Mouse (Mus musculus) large intestine, adult 2 months (tissue): ENCODE results near the gene Dtx4. TPM values are rescaled to one million over a fixed set of nuclear protein-coding genes. Genes with fewer than 3 reads are reported as not detected.
"Not testable (repeated sequence)": the region's sequence is repeated elsewhere in the genome, so short reads cannot be mapped to it uniquely, and the experiment has no call there.

ENCODE experiments used
- DNase-seq: peaks from one replicate; pipeline ENCODE4 v3.0.0-alpha.2; 2012; ENCODE audit warnings: low read depth, low spot score
- WGBS: fragments of 180-500 bp; shearing (Covaris S2); methylation state at CpG from one replicate; pipeline ENCODE4 v1.1.7; 2018; 5-methylcytosine and 5-hydroxymethylcytosine counted together
- polyA plus RNA-seq: library from polyadenylated mRNA; depleted of rRNA; stranded (reverse); fragments of >200 nt; gene quantifications from 2 replicates; pipeline ENCODE4 v1.2.3, GENCODE M21; 2012; rRNA removed

Gene Dtx4
- 10.3 and 13.1 TPM in 2 replicates for polyA plus RNA-seq

DNA sequence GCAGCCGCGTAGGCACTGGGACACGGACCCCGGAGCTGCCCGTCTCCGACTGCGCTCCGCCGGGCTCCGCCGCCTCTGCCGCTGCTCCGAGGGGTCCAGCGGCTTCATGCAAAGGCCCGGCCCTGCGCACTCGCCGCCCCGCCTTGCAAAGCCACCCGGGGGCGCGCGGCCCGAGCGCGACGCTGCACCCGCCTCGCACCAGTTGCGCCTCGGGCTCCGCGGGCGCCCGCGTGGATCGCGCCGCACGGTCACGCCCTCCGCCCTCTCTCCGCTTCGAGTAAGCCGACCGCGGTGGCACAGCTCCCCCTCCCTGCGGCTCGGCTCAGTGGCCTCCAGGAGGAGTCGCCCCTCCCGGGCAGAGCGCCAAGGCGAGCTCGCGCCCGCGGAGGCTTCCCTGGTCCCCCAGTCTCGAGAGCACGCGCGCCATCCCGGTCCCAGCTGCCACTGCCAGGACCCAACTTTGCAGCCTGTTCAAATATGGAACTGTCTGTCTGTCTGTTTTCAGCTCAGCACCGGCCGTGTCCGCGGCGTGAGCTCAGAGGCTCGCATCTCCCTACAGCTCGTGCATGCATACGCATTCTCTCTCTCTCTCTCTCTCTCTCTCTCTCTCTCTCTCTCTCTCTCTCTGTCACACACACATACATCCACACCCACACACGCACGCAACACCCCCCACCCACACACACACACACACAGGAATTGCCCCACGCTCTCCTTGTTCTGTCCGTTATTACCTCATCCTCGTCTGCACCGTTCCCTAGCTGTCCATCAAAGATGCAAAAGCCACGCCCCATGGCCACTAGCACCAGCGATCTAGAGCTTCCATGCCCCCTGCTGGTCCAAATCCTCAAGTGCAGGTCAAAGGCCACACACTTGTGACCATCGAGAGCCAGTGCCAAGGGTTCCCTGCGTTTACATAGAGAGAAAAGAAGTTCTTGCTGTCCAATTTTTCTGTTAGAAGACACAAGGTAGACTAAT lies at the start of gene Dtx4:
Gene Dtx4, minus strand, starts transcription at position 85 of the 978 bp plus-strand sequence.
- peak; percentile 99 for DNase-seq
- 1% methylated on average over 80 of the region's 80 CpGs for WGBS

DNA sequence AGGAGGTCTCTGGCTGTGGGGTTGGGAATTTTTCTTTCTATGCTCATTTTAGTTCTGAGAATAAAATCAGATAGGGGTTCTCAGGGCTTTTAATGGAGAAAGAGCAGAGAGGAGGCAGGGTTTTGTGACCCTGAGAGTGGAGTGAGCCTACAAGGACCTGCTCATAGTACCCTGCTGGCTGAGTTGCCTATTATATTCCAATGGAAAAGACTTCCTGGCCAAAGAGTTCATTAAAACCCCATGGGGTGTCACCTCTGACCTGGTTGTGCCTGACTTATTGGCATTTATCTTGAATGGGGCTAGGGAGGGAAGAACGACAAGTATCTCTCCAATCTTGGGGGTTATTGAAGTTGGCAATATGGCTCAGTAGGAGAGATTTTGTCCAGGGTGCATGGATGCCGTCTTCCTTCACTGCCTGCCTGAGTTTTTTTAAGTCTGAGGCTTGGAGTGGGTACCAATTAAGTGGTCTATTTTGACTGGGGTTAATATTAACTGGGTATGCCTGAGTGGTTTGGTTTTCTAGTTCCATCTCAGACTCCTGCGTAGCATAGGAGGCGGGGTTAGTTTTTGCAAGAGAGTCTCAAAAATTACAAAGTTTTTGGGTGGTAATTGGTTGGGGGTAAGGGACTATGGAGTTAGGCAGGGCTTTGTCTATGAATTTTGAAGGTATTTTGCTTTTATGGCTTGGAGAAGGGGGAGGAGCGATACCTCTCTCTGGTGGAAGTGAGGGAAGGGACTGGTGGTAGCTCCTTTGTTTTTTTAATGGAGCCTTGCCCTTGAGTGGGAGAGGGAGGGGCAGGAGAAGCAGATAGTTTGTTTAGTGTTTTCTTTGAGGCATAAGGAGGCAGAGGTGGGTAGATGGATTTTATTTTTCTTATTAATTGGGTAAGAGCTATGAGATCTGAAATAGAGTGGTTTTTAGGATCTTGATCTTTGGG lies 49.0 kb upstream of the Dtx4 start:
- DNase-seq, result no peak
- WGBS, result 74% methylated on average over 5 of the region's 5 CpGs

DNA sequence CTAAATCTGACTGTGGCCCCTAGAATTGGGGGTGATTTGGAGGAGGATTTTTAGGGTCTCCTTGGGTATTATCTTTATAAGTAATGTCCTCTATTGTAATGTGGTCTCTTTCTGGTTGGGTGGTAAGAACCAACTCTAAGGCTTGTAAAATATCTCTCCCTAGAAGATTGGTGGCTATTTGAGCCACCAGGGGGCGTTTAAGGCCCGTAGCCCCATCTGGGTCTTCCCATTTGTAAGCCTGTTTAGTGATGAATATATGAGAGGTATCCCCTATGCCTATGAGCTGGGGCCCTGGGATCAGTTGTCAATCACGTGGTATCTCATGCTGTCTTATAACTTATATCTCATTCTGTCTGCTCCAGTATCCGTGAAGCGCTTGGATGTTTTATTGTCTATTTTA lies 47.9 kb upstream of the Dtx4 start:
- WGBS, result 78% methylated on average over 5 of the region's 5 CpGs
- no peak for DNase-seq

DNA sequence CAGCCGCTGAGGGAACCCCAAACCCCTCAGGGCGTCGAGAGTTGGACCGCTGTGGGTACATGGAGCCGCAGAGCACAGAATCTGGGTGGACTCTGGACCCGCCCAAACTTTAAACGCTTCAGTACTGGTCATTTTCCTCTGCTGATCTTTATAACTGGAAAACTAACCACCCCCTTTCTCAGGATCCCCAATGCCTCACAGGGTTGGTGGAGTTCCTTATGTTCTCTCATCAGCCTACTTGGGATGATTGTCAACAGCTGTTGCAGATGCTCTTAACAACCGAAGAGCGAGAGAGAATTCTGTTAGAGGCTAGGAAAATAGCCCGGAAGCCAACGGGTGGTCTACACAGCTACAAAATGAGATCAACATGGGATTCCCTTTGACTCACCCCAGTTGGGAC lies 44.2 kb upstream of the Dtx4 start, which contains the start of gene Fam111a:
Gene Fam111a, plus strand, starts transcription at position 301 of the 400 bp plus-strand sequence.
- 89% methylated on average over 11 of the region's 11 CpGs for whole genome bisulfite sequencing
- DNase-seq, result not testable (repeated sequence)

DNA sequence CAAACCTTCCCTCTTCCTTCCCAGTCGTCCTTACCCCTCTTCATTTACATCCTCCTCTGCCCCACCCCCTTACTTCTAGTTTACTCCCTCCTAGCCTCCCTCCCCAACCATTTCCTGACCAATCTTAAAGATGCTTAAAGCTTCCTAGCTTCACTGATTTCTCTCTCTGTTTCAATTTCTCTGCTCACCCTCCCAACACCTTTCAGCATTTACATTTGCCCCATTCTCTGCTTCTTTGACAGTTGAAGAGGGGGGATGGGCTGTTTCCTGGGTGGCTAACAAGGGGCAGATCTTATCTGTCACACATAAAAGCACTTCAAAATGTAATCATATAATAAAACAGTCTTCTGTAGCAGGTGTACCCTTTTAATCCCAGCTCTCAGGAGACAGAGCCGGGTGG lies 40.4 kb upstream of the Dtx4 start:
- no peak for DNase-seq

DNA sequence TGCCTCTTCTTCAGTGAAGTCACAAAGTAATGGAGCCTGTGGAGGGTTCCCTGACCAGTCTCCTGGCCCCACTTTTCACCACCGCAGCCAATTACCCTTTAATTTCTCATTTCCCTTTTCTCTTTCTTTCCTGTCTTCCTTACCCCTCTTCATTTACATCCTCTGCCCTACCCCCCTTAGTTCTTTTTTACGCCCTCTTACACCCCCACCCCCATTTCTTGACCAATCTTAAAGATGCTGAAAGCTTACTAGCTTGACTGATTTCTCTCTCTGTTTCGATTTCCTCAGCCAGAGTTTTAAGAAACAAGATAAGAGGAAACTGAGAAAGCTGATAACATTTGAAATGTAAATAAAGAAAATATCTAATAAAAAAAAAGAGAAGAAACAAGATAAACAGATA lies 39.5 kb upstream of the Dtx4 start:
- 62% methylated on average over 3 of the region's 3 CpGs for WGBS
- DNase-seq, result no peak

More for the DNA sequence above, 40.4 kb upstream of the Dtx4 start:
- 6% methylated on average over 2 of the region's 2 CpGs for WGBS

DNA sequence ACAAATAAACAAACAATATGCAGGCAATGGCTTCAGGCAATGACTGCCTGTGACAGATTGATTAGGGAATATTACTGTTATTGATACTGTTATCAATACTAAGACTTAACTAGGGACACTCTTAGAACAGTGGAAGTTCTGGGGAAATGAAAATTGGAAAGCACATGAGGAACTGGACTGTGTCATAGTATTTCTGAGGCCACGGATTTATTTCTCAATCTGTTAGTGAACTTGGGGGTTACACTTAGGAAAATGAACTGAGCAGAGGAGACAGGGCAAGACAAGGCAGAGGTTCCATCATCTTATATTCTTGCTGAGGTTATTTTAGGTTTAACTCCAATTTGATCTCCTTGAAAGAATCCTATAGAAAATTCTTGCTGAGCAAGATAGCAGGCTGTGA lies 38.7 kb upstream of the Dtx4 start:
- 80% methylated on average over 1 of the region's 1 CpGs for WGBS
- DNase-seq, result no peak

DNA sequence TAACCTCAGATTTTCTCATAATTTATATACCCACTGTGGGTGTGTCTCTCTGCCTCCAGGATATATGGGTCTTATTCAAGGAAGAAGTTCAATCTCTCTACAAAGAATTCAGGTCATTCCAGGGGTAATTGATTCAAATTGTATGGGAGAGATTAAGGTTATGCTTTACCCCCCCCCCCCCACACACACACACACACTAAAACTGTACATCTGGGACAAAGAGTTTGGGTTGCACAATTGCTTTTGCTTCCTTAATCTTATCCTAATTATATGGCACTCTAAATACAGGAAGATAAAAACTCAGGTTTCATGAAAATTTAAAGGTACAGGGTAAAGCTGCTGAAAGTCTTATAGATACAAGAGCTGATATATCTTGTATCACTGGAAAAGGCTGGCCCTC lies 35.9 kb upstream of the Dtx4 start:
- no peak for DNase-seq

DNA sequence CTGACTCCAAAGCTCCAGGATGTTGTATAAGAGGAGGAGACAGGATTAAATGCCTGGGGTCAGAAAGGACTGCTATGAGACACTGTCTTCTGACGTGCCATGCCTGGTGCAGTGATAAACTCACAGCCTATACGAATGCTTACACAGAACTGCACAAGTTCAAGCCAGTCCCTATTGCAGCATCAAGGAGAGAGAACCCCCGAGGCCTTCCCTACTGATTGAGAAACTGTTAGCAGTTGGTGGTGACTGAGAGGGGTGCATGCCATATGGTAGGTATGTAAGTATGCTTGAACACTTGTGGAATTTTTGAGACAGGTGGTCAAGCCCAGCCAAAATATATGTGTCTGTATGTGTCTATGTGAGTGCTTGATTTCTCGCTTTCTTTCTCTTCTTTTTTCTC lies 22.1 kb upstream of the Dtx4 start:
- no peak for DNase-seq
- 57% methylated on average over 4 of the region's 4 CpGs for WGBS

DNA sequence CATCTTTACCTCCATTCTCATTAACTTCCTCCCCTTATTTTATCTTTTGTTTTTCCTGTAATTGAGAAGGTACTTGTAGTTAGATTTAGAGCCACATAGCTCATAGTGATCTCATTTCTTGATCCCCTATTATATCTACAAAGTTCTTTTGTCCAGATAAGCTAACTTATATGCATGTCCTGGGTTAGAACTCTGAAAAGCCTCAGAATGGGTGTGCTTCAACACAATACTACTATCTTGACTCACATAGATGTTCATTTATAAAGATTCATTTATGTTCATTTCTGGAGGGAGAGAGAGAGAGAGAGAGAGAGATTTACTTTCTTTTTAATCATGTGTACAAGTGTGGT lies 17.3 kb upstream of the Dtx4 start:
- no peak for DNase-seq

DNA sequence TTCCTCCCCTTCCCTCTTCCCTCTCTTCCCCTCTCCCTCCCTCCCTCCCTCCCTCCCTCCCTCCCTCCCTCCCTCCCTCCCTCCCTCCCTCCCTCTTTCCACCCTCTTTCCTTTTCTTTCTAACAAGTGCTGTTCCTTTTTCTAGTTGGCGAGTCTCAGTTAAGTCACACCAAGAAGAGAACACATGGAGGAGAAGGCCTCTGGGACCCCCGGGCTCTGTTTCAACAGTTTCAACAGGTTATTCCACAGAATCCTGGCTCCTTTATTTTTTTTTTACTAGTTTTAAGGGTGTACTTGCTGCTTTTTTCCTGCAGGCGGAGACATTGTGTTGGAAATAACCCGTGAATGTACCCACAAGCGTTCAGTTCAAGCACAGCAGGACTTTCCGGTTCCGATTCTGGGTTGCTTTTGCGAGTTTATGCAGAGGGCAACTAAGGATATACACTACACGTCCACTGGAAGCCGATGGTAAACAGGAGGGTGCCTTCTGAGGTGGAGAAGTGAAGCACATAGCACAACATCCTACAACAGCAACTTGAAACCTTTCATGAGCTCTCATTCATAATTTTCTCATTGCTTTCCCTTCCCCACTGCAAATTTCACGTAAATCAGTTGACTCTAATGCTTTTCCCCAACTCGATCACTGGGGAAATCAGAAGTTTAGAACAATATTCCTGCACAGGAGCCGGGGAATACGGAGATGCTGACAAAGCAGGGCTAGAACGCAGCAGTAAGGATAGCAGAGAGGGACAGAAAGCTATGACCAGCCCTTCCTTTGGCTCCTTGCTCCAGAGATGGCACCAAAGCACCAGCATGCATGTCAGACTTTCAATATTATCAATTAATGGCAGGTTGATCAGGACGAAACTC lies 16.7 kb upstream of the Dtx4 start:
- WGBS, result 2% methylated on average over 16 of the region's 16 CpGs
- DNase-seq, result no peak

DNA sequence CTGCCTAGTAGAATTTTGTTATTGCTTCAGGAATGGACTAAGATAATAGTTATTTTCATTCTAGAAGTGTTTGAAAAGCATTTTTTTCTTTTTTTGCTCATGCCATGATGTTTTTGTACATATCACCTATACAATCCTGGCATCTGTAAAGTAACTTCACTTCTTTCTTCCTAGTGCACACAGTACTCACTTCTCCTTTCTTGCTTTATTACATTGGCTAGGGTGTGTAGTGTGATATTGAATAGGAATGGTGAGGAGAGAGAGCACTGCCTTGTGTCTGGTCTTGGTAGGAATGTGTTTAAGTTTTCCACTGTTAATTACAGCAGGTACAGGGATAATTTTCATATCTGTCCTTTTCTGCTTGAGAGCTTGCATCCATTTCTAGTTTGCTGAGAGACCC lies 13.4 kb upstream of the Dtx4 start:
- no peak for DNase-seq

DNA sequence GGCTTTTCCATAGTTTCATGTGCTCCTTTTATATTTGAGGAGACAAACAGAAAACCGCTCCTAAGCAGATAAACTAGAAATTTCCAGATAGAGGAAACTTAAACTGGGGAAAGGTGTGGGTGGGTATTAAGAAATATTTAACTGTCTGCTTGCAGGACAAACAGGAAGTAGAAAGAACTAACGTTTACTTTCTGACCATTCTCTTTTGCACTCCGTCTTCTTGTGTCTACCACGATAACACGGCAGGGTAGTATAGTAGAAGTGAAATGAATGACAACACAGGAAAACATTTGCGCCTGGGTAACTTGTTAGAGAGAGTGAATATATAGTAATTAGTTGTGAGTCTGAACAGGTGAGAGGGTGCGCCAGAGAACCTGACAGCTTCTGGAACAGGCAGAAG lies 1.5 kb upstream of the Dtx4 start:
- no peak for DNase-seq
- 65% methylated on average over 7 of the region's 7 CpGs for WGBS

DNA sequence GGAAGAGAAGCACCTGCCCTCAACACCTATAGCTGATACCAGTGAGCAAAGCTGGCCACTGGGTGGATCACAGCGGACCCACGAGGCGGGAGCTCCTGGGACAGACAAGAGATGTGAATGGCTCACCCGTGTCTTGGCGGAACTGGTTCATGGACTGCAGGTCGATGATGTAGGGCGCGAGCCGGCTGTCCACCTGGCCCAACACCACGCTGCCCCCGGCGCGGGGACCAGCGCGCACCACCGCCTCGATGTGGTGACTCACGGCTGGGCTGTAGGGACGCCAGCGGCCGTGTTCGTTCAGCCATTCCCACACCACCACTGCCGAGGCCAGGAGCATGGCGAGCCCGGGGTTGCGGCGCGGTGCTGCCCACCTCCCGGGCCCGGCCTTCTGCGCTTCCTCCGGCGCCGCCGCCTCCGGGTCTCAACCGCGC lies 358 bp downstream of the Dtx4 start:
- WGBS, result 1% methylated on average over 38 of the region's 38 CpGs

DNA sequence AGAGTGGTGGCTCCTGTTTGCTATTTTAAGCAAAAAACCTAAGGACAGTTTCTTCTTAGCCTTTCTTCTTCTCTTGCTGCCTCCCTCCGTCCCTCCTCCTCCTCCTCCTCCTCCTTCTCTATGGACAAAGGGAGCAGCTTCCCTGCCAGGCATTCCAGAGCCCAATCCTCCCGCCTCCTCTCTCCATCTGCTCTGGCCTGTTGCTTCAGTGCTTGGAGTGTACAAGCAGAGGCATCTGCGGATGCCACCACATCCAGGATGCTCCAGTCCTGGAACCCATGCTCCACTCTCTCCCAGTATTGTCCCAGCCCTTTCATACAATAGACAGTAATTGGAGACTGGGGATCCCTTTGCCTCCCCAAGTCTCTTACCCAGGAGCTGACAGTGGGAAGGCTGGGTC lies 1.1 kb downstream of the Dtx4 start:
- no peak for DNase-seq
- 10% methylated on average over 3 of the region's 3 CpGs for WGBS

More for the DNA sequence above, 358 bp downstream of the Dtx4 start:
- DNase-seq, result no peak

DNA sequence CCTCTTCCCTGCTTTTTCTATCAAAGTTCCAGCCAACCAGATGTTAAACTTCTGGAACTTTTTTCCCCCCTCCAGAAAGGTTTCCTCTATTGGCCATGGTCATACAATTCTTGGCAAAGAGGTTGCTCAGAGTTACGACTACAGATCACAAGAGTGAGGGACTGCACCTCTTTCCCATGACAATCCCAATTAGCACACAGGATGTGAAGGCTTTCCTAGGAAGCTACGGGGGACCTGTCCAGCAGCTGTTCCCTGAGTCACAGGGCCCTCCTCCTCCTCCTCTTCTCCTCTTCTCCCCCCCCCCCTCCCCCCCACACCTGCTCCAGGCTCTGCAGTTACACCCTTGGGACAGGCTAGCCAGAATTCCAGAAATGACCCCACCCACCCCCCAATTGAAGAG lies 1.8 kb downstream of the Dtx4 start:
- WGBS, result 7% methylated on average over 2 of the region's 2 CpGs
- DNase-seq, result no peak

DNA sequence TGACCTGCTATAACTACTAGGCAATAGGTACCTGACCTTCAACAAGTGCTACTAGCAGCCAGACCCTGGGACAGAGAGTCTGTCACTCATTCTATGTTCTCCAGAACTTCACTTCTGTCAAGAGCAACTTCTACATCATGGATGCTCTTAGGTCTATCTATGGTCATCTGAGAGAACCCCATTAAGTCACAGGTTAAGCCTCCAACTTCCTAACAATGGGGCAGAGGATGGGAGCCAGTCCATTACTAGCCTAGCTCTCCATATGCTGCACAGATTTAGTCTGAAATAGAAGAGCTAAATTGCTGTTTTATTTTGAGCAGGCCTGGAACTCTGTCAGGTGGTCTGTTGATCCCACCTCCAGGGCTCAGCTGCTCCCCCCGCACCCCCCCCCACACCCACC lies 2.3 kb downstream of the Dtx4 start:
- 69% methylated on average over 1 of the region's 1 CpGs for WGBS

DNA sequence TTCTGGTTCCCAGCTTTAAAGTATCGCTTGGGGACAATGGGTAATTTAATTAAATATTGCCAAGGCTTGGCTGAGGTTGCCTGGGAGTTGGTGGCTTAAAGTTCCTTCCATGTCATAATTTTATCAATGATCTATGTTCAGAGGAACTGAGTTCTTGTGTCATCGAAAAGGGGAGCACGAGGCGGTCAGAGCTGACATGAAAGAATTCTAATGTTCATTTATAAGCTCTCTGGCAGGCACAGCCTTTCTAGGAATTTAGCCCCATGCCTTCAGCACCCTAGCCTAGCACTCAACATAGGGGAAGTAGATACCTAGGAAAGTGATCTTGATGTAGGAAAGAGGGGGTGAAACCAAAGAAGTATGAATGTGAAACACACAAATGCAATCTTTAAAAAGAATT lies 2.9 kb downstream of the Dtx4 start:
- 44% methylated on average over 4 of the region's 4 CpGs for WGBS
- DNase-seq, result no peak

More for the DNA sequence above, 2.3 kb downstream of the Dtx4 start:
- no peak for DNase-seq

DNA sequence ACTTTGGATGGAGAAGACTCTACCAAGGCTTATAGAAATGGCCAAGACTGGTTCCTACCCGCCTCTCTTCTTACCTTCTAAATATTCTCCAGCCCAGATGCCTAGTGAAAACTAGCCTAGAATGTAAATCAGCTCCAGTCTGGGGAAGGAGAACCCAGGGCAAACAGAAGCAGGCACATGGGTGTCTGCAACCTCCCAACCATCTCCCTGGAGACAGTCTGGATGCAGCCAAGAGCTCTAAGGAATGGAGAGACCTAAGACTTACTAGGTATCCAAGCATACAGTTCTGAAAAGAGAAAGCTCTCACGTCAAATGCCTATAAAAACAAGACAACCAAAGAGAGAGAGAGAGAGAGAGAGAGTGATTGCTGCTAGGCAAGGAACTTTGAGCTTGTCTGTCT lies 3.3 kb downstream of the Dtx4 start:
- 66% methylated on average over 2 of the region's 2 CpGs for WGBS
- DNase-seq, result no peak

DNA sequence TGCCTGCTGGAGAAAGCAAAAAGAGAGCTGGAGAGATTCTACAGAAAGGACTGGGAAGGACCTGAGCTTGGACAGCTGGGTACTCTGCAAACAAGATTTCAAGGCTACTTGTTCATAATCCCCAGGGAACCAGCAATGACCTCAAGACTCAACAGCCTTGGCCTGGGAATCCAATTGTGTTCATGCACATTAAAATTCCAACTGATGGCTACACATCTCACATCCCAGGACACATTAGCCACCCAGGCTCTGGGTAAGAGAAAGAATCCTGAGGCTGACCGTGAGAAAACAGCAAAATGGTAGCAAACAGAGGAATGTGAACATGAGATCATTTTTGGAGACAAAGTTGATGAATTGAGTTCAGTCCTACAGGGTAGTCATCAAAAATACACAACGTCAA lies 5.0 kb downstream of the Dtx4 start:
- 76% methylated on average over 2 of the region's 2 CpGs for WGBS
- DNase-seq, result no peak
